Mouse (Mus musculus) ES-Bruce4 (cell line): ENCODE data around the gene Mvk. TPM values are rescaled to one million over a fixed set of nuclear protein-coding genes. Genes with fewer than 3 reads are reported as not detected.

Source experiments
- H3K27ac ChIP-seq: 2 replicates; pipeline ENCODE4 v1.5.1; 2012; ENCODE audit warnings: low read length, inconsistent platforms; ENCODE audit not compliant: insufficient read depth
- H3K27me3 ChIP-seq: 2 replicates; pipeline ENCODE4 v1.6.1; 2012; ENCODE audit warnings: mild to moderate bottlenecking, low read length, inconsistent platforms; ENCODE audit not compliant: control insufficient read depth, poor library complexity, insufficient read depth, severe bottlenecking
- H3K36me3 ChIP-seq: 2 replicates; pipeline ENCODE4 v1.6.1; 2012; ENCODE audit warnings: inconsistent platforms, mild to moderate bottlenecking, low read length, moderate library complexity; ENCODE audit not compliant: control insufficient read depth, poor library complexity, insufficient read depth, severe bottlenecking
- H3K4me1 ChIP-seq: one replicate; pipeline ENCODE4 v1.8.1; 2011; ENCODE audit warnings: low read length; ENCODE audit not compliant: control insufficient read depth, insufficient read depth
- H3K4me3 ChIP-seq: 2 replicates; pipeline ENCODE4 v1.5.1; 2011; ENCODE audit warnings: low read depth, mild to moderate bottlenecking, low read length
- H3K9ac ChIP-seq: 2 replicates; pipeline ENCODE4 v1.6.1; 2012; ENCODE audit warnings: low read depth, mild to moderate bottlenecking, inconsistent platforms; ENCODE audit not compliant: poor library complexity, severe bottlenecking
- H3K9me3 ChIP-seq: replicated peaks from 2 replicates; pipeline ENCODE4 v1.6.1; 2012; ENCODE audit warnings: mild to moderate bottlenecking, low read length, inconsistent platforms; ENCODE audit not compliant: control insufficient read depth, poor library complexity, insufficient read depth, severe bottlenecking
- CTCF ChIP-seq: IDR thresholded peaks from one replicate; pipeline ENCODE4 v1.8.1; 2011; ENCODE audit warnings: low read depth, low read length
- EP300 ChIP-seq: IDR thresholded peaks from 2 replicates; pipeline ENCODE4 v1.6.1; 2011; ENCODE audit warnings: low read depth, low read length; ENCODE audit not compliant: insufficient read depth
- POLR2A ChIP-seq: IDR thresholded peaks from one replicate; pipeline ENCODE4 v1.8.1; 2011; ENCODE audit warnings: low read length; ENCODE audit not compliant: insufficient read depth
- polyA plus RNA-seq: library from polyadenylated mRNA; stranded (reverse); fragments of >200 nt; gene quantifications from 2 replicates; pipeline ENCODE4 v1.2.4, GENCODE M21; 2011; ENCODE audit warnings: low read depth; ENCODE audit not compliant: missing spikeins, insufficient read depth, insufficient read length

Gene Mvk
- polyA plus RNA-seq, 1 experiment: 16.7 TPM

DNA sequence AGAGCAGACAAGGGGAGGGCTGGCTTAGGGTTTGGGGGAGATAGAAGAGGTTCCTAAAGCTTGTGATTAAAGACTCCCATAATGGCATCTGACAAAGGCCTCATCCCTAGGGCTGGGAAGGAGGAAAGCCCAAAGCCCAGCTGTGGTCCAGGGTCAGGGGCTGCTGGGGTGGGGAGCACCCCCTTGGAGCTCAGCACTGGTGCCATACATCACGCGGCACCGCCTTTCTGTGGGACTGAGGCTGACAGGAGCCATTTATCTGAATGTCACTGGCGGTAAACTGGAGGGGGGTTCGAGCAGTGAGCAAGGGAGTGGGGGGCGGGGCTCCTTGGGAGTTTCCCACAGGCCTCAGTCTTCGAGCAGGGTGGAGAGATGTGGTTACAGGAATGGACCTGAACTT, 65.4 kb downstream of the Mvk start:
- no peaks in the 10 kb centered on the region for H3K27me3 ChIP-seq
- H3K36me3 ChIP-seq: no peaks in the 10 kb centered on the region
- no peak overlapping the region for H3K27ac ChIP-seq
- H3K9me3 ChIP-seq: no peaks in the 10 kb centered on the region
- H3K4me3 ChIP-seq: no peak overlapping the region
- TF ChIP-seq EP300: no peak
- TF ChIP-seq CTCF: no peak
- no peak for TF ChIP-seq POLR2A
- H3K4me1 ChIP-seq: peaks cover 3% of the 10 kb centered on the region
- no peak overlapping the region for H3K9ac ChIP-seq

Other genes with a start within 250 kb of the Mvk start
- 2.6 and 3.7 TPM in 2 replicates for gene Foxn4, start 170.5 kb upstream of the Mvk start, polyA plus RNA-seq
- 1.8 and 1.9 TPM in 2 replicates for gene Myo1h, start 155.1 kb upstream of the Mvk start, polyA plus RNA-seq
- gene Kctd10, start 63.8 kb upstream of the Mvk start, polyA plus RNA-seq: 60.4 and 64.6 TPM in 2 replicates
- gene Ube3b, start 63.7 kb upstream of the Mvk start, polyA plus RNA-seq: 39.2 and 43.0 TPM in 2 replicates
- 11.9 and 14.6 TPM in 2 replicates for gene Mmab, start 209 bp upstream of the Mvk start, polyA plus RNA-seq
- 3.4 and 5.3 TPM in 2 replicates for gene Fam222a, start 123.7 kb downstream of the Mvk start, polyA plus RNA-seq
- 3.9 and 4.2 TPM in 2 replicates for gene Trpv4, start 214.2 kb downstream of the Mvk start, polyA plus RNA-seq
- gene Gltp, start 246.7 kb downstream of the Mvk start, polyA plus RNA-seq: 60.0 and 61.9 TPM in 2 replicates